Mouse (Mus musculus): ENCODE results near the gene Cetn3. TPM values are rescaled to one million over a fixed set of nuclear protein-coding genes. Genes with fewer than 3 reads are reported as not detected.

Cetn3 gene
- 9.4 and 16.4 TPM in 2 replicates for polyA plus RNA-seq (2012; rRNA removed)

GRCm38 (mm10) chr13:81782971-81783404 lies at the start of gene Cetn3:
Gene Cetn3 (plus strand): TSS chr13:81783077.
- DNase-seq (ENCODE audit: low read depth), result peak; percentile 87

GRCm38 (mm10) chr13:81736606-81737005 lies 46.3 kb upstream of the Cetn3 start:
- no peak for DNase-seq (ENCODE audit: low read depth)

GRCm38 (mm10) chr13:81740898-81741297 lies 42.0 kb upstream of the Cetn3 start:
- DNase-seq (ENCODE audit: low read depth), result no peak

GRCm38 (mm10) chr13:81743391-81744091 lies 39.3 kb upstream of the Cetn3 start:
- DNase-seq (ENCODE audit: low read depth), result no peak

- DNase-seq (ENCODE audit: low read depth), result no peak
These were observed 38.8 kb upstream of the Cetn3 start for GRCm38 (mm10) chr13:81744092-81744396.

GRCm38 (mm10) chr13:81754878-81755277 lies 28.0 kb upstream of the Cetn3 start:
- no peak for DNase-seq (ENCODE audit: low read depth)

- no peak for DNase-seq (ENCODE audit: low read depth)
These were observed 27.6 kb upstream of the Cetn3 start for GRCm38 (mm10) chr13:81755324-81755723.

- no peak for DNase-seq (ENCODE audit: low read depth)
These were observed 25.7 kb upstream of the Cetn3 start for GRCm38 (mm10) chr13:81757058-81757660.

- DNase-seq (ENCODE audit: low read depth), result no peak
These were observed 22.5 kb upstream of the Cetn3 start for GRCm38 (mm10) chr13:81760379-81760778.

GRCm38 (mm10) chr13:81761566-81762186 lies 21.2 kb upstream of the Cetn3 start:
- DNase-seq (ENCODE audit: low read depth), result no peak

GRCm38 (mm10) chr13:81764173-81764572 lies 18.7 kb upstream of the Cetn3 start:
- no peak for DNase-seq (ENCODE audit: low read depth)

- DNase-seq (ENCODE audit: low read depth), result no peak
These were observed 15.7 kb upstream of the Cetn3 start for GRCm38 (mm10) chr13:81767038-81767659.

GRCm38 (mm10) chr13:81776217-81776616 lies 6.7 kb upstream of the Cetn3 start:
- DNase-seq (ENCODE audit: low read depth), result no peak

GRCm38 (mm10) chr13:81782475-81782874 lies 402 bp upstream of the Cetn3 start:
- no peak for DNase-seq (ENCODE audit: low read depth)

- DNase-seq (ENCODE audit: low read depth), result peak; percentile 66
These were observed 797 bp downstream of the Cetn3 start for GRCm38 (mm10) chr13:81783405-81784342.

- no peak for DNase-seq (ENCODE audit: low read depth)
These were observed 3.0 kb downstream of the Cetn3 start for GRCm38 (mm10) chr13:81785766-81786480.

- no peak for DNase-seq (ENCODE audit: low read depth)
These were observed 7.3 kb downstream of the Cetn3 start for GRCm38 (mm10) chr13:81790160-81790559.

- DNase-seq (ENCODE audit: low read depth), result no peak
These were observed 9.0 kb downstream of the Cetn3 start for GRCm38 (mm10) chr13:81791861-81792260.

- no peak for DNase-seq (ENCODE audit: low read depth)
These were observed 11.0 kb downstream of the Cetn3 start for GRCm38 (mm10) chr13:81793850-81794249.

GRCm38 (mm10) chr13:81801121-81801520 lies 18.2 kb downstream of the Cetn3 start:
- no peak for DNase-seq (ENCODE audit: low read depth)

GRCm38 (mm10) chr13:81803713-81804112 lies 20.8 kb downstream of the Cetn3 start:
- DNase-seq (ENCODE audit: low read depth), result no peak

Data from gonadal fat pad, adult 2 months (tissue).